Mouse (Mus musculus) left cerebral cortex, adult 9 months (tissue): ENCODE measurements around the gene Tsga8.

Source experiments
- DNase-seq, 2 experiments: peaks; one replicate each; pipeline ENCODE4 v3.0.0; 2022; ENCODE audit warnings: low spot score in 2 of 2

Gene Tsga8

GRCm38 (mm10) chrX:83487598-83487997 lies at the start of gene Tsga8:
Gene Tsga8, minus strand, starts transcription at chrX:83487924.
- DNase-seq: no peak
